Mouse (Mus musculus): Measurements from ENCODE around the gene Yipf1.

Gene Yipf1

GRCm38 (mm10) chr4:107367567-107368314 lies 53.6 kb downstream of the Yipf1 start, which contains the start of gene Ndc1:
Gene Ndc1, plus strand, starts transcription at chr4:107367784.
- DNase-seq (ENCODE audit: low read depth, low spot score), result peak; percentile 77

- DNase-seq (ENCODE audit: low read depth, low spot score), result no peak
Measured at GRCm38 (mm10) chr4:107372304-107372703, 58.1 kb downstream of the Yipf1 start.

- no peak for DNase-seq (ENCODE audit: low read depth, low spot score)
Measured at GRCm38 (mm10) chr4:107374677-107375076, 60.5 kb downstream of the Yipf1 start.

GRCm38 (mm10) chr4:107378954-107379353 lies 64.8 kb downstream of the Yipf1 start:
- peak; percentile 27 for DNase-seq (ENCODE audit: low read depth, low spot score)

GRCm38 (mm10) chr4:107380871-107381270 lies 66.7 kb downstream of the Yipf1 start:
- DNase-seq (ENCODE audit: low read depth, low spot score), result no peak

- DNase-seq (ENCODE audit: low read depth, low spot score), result peak; percentile 35
Measured at GRCm38 (mm10) chr4:107387038-107387437, 72.9 kb downstream of the Yipf1 start.

GRCm38 (mm10) chr4:107387465-107387864 lies 73.3 kb downstream of the Yipf1 start:
- DNase-seq (ENCODE audit: low read depth, low spot score), result no peak

GRCm38 (mm10) chr4:107388291-107388690 lies 74.1 kb downstream of the Yipf1 start:
- no peak for DNase-seq (ENCODE audit: low read depth, low spot score)

- DNase-seq (ENCODE audit: low read depth, low spot score), result no peak
Measured at GRCm38 (mm10) chr4:107389345-107389744, 75.2 kb downstream of the Yipf1 start.

GRCm38 (mm10) chr4:107393771-107394170 lies 79.6 kb downstream of the Yipf1 start:
- no peak for DNase-seq (ENCODE audit: low read depth, low spot score)

All from skeletal muscle tissue, adult 2 months (tissue).